Mouse (Mus musculus): ENCODE data around the gene Snx21.

DNA sequence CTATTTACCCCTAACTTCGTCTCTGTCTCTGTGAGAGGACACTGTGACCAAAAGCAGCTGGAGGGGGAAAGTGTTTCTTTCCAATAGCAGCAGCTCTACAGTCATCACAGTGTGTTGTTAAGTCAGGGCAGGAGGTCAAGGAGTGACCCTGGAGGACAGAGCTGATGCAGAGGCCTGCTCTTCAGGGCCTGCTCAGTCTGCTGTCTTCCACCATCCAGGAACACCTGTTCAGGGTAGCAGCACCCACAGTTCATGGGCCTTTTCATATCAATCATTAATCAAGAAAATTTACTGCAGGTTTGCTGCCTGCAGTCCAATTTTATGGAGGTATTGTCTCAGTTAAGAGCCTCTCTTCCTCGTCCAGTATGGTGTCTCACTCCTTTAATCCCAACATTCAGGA is 27.9 kb downstream of the Snx21 start:
- TF ChIP-seq TCF12 (IDR thresholded peaks at IDR 0.05; ENCODE audit: insufficient read depth, poor library complexity, severe bottlenecking) (no peak), CEBPB (IDR thresholded peaks at IDR 0.05; ENCODE audit: insufficient read depth, poor library complexity, severe bottlenecking) (no peak)

Data from myocyte (in vitro differentiated cells).